Mouse (Mus musculus): ENCODE results near the gene Prdm10. TPM values are rescaled to one million over a fixed set of nuclear protein-coding genes. Genes with fewer than 3 reads are reported as not detected.

Gene Prdm10
- total and polyA plus RNA-seq, 3 experiments: 8.4 to 11.3 (median 8.6) TPM

DNA sequence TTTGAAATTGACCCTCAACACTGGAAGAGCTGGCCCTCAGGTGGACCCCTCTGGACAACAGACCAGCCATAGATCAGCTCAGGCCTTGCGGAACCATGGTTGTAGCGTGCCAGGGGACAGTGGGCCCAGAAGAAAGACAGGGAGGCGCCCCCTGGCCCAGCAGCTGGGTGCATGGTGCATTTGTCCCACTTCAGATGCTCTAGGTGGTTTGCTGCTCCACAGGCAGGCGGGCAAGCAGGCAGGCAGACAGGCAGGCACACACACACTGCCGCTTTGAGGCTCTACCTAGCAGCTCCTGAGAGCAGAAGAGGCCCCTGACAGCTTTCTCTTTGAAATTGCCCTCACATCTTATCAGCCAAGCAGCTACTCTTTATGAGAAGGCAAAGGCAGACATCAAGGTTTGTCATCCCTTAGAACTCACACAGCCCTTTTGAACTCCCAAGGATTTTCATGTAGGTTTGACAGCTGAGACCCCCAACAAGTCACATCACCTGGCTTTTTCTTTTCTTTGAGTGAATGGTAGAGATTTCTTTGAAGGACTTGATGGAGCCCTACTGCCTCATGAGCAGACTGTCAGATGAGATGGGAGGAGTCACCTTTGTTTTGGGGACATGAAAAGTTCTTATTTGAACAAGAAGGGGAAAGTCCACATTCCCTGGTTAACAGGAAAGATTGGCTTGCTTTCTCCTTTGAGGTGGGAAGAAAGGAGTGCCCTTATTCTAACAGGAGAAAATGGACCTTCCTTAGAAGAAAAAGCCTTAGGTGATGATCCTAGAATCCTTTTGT is 21.4 kb downstream of the Prdm10 start:
- DNase-seq: no peak

DNA sequence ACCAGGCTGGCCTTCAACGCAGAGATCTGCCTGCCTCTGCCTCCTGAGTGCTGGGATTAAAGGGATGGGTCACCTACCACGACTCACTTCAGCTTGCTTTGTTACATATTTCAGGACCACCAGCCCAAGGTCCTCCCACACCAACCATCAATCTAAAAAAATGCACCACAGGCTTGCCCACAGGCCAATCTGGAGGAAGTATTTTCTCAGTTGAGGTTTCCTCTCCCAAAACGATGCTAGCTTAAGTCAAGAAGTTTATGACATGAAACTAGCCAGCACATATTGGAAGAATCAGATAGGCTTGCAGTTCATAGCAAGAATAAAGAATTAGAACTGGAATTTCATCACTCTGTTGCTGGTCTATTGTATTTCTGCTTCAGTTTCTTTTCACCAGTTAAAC is 24.0 kb downstream of the Prdm10 start:
- no peak for DNase-seq

- DNase-seq: no peak
Measured at GRCm38 (mm10) chr9:31305117-31305516, 24.8 kb downstream of the Prdm10 start.

DNA sequence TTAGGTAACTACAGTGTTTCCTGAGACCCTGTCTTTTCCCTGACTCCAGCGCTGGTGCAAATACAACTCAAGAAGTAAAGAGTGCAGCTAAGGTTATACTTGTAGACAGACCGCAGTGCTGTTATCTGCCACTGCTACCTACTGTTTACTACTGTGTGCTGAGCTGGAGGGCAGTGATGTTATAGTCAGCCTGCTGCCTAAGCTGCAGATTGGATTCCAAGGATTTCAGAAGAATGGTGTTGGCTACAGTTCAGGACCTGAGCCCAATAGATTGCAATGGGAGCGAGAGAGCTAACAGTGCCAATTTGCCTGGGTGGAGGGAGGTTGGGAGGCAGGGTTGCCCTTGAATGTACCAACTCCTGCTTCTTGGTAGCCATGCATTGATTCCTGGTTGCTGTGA is 25.5 kb downstream of the Prdm10 start:
- DNase-seq: peak; percentile 46

DNA sequence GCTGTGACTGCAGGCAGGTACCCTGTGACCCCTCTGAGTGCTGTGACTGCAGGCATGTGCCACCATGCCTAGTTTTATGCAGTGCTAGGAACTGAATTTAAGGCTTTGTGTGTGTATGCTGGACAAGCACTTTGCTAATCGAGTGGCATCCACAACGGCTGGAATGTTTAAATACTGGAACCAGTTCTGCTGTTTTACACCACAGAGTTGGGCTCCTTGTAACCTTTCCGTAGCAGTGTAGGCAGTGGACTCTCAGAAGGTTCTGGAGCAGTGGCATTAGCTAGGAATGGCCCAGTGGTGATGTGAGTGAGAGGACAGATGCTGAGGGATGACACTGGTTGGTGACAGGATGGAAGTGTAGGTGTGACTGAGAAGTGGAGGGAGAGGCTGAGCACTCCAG is 26.9 kb downstream of the Prdm10 start:
- no peak for DNase-seq

GRCm38 (mm10) chr9:31309041-31309440 is 28.7 kb downstream of the Prdm10 start:
- no peak for DNase-seq

GRCm38 (mm10) chr9:31310662-31311061 is 30.3 kb downstream of the Prdm10 start:
- DNase-seq: no peak

- DNase-seq: no peak
Measured at GRCm38 (mm10) chr9:31313876-31314275, 33.5 kb downstream of the Prdm10 start.

DNA sequence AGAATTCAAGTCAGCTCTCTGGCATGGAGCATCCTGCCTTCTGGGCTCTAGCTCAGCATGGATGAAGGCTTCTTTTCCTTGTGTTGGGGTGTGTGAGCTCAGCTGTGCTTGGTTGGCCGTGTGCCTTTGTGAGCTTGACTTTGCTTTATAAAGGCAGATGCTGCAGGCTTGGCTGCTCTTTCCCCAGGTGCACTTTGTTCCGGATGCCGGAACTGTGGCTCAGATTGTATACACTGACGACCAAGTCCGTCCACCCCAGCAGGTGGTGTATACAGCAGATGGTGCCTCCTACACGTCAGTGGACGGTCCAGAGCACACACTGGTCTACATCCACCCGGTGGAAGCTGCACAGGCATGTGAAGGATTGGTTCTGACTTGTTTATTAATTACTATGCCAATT is 35.6 kb downstream of the Prdm10 start:
- DNase-seq: no peak

DNA sequence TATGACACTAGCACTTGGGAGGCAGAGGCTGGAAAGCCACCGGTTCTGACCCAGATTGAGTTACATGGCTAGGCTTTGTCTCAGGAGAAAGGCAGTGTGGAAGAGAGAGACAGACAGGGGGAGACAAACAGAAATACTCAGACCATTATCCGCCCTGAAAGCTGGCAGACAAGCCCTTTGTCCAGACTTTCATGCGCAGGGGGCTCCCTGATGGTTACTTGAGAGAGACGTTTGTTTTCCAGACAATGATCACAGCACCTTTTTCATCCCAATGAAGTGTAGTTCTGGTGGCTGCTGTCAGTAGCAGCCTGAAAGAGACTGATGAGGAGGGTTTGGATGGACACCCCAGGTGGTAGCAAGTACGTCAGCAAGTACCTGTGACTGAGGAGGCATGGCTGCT is 38.6 kb downstream of the Prdm10 start:
- no peak for DNase-seq

DNA sequence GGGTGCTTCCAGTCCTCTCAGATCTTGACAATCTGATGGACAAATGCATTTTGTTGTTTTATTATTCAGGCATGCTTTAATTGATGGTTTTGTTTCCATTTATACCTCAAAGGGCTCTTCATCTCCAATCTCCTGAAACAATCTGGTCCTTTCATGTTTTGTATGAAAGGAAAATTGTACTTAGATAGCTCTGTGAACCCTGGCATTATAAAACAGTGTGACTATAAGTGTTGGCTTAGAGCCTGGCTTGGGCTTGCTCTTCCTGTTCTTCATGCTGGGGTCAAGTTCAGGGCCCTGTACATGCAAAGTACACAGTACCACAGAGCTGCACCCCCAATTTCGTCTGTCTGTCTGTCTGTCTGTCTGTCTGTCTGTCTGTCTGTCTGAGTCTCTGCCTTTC is 40.4 kb downstream of the Prdm10 start:
- no peak for DNase-seq

- no peak for DNase-seq
Measured at GRCm38 (mm10) chr9:31321526-31321925, 41.2 kb downstream of the Prdm10 start.

DNA sequence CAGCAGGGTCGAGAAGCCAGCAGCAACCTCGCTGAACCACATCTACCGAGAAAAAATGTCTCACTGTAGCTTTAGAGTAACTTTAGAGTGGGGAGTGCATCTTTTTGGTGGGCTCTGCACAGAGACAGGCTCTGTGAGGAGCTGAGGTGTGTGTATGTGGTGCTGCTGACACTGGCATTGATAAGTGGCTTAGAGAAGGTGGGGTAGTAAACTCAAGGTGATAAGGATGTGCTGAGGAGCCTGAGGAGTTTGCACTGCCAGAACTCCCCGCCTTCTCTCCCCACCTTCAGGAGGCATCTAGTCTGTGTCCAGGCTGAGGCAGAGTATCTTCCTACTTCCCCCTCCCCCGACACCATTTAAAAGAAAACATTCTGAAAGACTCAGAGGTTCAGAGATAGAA is 41.8 kb downstream of the Prdm10 start:
- DNase-seq: no peak

DNA sequence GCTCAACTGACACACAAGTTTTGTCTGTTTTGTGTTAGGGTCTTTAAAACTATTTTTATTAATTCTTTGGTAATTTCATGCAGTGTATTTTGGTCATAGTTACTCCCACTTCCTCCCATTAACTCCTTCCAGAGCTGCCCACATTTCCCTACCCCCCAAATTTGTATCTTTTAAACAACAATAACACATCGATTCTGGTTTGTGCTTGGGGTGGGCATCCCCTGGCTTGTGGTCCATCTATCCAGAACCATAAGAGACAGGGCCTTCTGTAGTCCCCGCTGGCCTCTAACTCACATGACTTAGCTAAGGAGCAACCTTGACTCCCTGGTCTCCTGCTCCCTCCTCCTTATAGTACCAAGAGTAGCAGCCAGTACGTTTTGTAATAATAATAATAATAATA is 50.5 kb downstream of the Prdm10 start:
- no peak for DNase-seq

- DNase-seq: no peak
Measured at GRCm38 (mm10) chr9:31331246-31331645, 50.9 kb downstream of the Prdm10 start.

GRCm38 (mm10) chr9:31331906-31332305 is 51.6 kb downstream of the Prdm10 start:
- DNase-seq: peak; percentile 17

GRCm38 (mm10) chr9:31332826-31333225 is 52.5 kb downstream of the Prdm10 start:
- DNase-seq: no peak

DNA sequence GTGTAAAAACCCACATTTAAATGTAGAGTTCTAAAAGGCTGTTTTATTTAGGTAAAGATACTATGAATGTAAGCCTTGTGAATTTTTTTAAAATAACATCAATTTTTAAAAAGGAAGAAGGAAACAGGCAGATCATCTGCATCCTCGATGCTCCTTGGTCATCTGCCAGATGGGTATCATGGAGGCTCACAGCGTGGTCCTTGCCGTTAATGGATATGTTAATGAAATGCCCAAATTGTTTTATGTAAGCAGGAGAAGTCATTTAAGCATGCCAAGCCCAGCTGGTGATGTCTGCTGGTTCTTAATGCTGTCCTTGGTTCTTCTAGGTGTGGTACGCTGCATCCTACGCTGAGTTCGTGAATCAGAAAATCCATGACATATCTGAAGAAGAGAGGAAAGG is 54.7 kb downstream of the Prdm10 start:
- DNase-seq: no peak

- DNase-seq: no peak
Measured at GRCm38 (mm10) chr9:31344289-31344831, 64.0 kb downstream of the Prdm10 start.

- no peak for DNase-seq
Measured at GRCm38 (mm10) chr9:31346575-31347080, 66.3 kb downstream of the Prdm10 start.

DNA sequence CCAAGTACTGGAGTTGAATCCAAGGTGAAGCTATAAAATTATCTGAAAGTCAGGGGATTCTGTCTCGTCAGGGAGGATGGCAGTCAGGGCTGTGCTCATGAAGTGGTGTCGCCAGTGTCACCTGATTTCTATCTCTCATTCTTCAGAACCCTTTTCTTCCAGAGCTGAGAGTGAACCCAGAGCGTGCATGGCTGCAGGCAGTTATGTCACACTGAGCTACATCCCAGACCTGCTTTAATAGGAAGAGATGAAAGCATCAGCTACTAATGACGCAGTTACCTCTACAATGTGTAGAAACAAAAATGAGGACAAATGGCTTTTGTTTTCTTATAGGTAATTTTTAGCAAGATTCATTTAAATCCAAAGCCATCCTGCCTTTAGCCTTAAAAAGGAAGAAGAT is 68.1 kb downstream of the Prdm10 start:
- DNase-seq: no peak

DNA sequence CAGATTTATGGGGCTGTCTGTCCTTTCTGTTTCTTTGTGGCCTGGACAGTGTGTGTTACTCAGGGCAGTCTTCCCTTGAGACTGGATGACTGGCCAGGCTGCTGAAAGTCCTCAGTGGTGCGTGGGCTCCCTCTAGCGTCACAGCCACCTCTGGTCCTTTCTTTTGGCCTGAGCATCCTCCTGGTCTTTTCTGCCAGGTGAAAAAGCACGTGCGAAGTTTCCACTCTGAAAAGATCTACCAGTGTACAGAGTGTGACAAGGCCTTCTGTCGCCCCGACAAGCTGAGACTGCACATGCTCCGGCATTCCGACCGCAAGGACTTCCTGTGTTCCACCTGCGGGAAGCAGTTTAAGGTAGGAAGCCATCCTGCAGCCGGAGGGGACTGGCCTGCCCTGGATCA is 68.6 kb downstream of the Prdm10 start:
- DNase-seq: peak; percentile 80

GRCm38 (mm10) chr9:31352716-31353115 is 72.4 kb downstream of the Prdm10 start:
- no peak for DNase-seq

DNA sequence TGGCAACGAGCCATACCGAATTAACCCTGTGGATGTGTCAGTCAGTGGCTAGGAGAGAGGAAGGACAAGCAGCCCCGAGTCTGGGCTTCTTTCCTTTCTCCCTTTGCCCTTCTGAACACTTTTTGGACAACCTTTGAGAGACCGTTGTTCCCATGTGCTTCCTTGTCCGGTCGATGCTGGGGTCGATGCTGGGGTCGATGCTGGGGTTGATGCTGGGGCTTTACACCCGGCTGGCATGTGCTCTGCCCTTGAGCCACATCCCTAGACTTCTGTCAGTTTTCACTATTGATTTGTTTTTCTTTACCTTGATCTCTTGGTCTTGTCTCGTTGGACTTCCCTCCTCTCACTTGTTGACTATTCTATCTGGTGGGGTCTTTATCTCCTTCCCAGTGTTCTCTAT is 73.2 kb downstream of the Prdm10 start:
- no peak for DNase-seq
